Mouse (Mus musculus): ENCODE results near the gene Tpst2. TPM values are rescaled to one million over a fixed set of nuclear protein-coding genes. Genes with fewer than 3 reads are reported as not detected.
A peak's percentile ranks its signal among the peaks of the same experiment; 100 is the strongest.

The Tpst2 gene
- polyA plus RNA-seq, 1 experiment from 2014 or later: 41.2 TPM

- peaks cover 63% of the 10 kb centered on the region for H3K4me1 ChIP-seq
- H3K36me3 ChIP-seq: no peaks in the 10 kb centered on the region
- H3K4me3 ChIP-seq: peak overlapping the region; percentile 85; the same call in 1 of the 2 replicates
- no peaks in the 10 kb centered on the region for H3K9me3 ChIP-seq
- 92% methylated on average over 11 of the region's 11 CpGs for WGBS
- H3K27ac ChIP-seq: no peak overlapping the region
- no peak for DNase-seq (ENCODE audit: low spot score)
- H3K27me3 ChIP-seq (ENCODE audit: insufficient read depth, poor library complexity, severe bottlenecking): no peaks in the 10 kb centered on the region
Observed at GRCm38 (mm10) chr5:112277906-112278470, 1.5 kb downstream of the Tpst2 start.

GRCm38 (mm10) chr5:112279181-112280021, 2.9 kb downstream of the Tpst2 start:
- no peaks in the 10 kb centered on the region for H3K36me3 ChIP-seq
- no peak overlapping the region for H3K4me3 ChIP-seq
- no peaks in the 10 kb centered on the region for H3K9me3 ChIP-seq
- WGBS: 78% methylated on average over 17 of the region's 17 CpGs
- H3K27me3 ChIP-seq (ENCODE audit: insufficient read depth, poor library complexity, severe bottlenecking): no peaks in the 10 kb centered on the region
- peaks cover 76% of the 10 kb centered on the region for H3K4me1 ChIP-seq
- peak overlapping the region; percentile 18; the same call in 1 of the 2 replicates for H3K27ac ChIP-seq
- no peak for DNase-seq (ENCODE audit: low spot score)

DNA sequence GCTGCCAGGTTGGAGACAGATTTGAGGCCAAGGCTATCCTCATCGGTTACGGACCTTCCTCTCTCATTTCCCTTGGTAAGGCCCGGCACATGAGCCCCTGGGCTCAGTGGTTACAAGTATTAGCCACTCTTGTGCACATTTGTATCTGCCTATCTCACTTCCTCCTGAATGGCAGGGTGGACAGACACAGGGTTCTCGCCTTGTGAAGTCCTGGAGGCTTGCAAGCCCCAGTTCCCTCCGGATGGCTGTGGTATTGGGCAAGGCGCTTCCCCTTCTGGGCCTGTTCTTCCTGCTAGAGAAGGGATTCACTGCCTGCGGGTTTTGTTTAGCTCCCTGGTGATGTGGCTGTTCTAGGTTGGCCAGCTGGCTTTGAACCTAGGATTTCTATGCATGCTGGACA, 3.7 kb downstream of the Tpst2 start:
- Histone ChIP-seq H3K4me1 (peaks cover 84% of the 10 kb centered on the region), H3K9me3 (no peaks in the 10 kb centered on the region), H3K27me3 (ENCODE audit: insufficient read depth, poor library complexity, severe bottlenecking) (no peaks in the 10 kb centered on the region), H3K4me3 (no peak overlapping the region), H3K36me3 (no peaks in the 10 kb centered on the region), H3K27ac (peak overlapping the region; percentile 18; the same call in 1 of the 2 replicates)
- no peak for DNase-seq (ENCODE audit: low spot score)
- 72% methylated on average over 7 of the region's 7 CpGs for WGBS

GRCm38 (mm10) chr5:112280863-112281660, 4.6 kb downstream of the Tpst2 start:
- Histone ChIP-seq H3K36me3 (no peaks in the 10 kb centered on the region), H3K27me3 (ENCODE audit: insufficient read depth, poor library complexity, severe bottlenecking) (no peaks in the 10 kb centered on the region), H3K9me3 (no peaks in the 10 kb centered on the region), H3K4me1 (peaks cover 87% of the 10 kb centered on the region), H3K4me3 (no peak overlapping the region), H3K27ac (0 out of 2 replicates have a peak overlapping the region, but pooled peaks have one; percentile 25)
- no peak for DNase-seq (ENCODE audit: low spot score)
- WGBS: 64% methylated on average over 15 of the region's 15 CpGs

- Histone ChIP-seq H3K4me1 (peaks cover 90% of the 10 kb centered on the region), H3K9me3 (no peaks in the 10 kb centered on the region), H3K4me3 (no peak overlapping the region), H3K27me3 (ENCODE audit: insufficient read depth, poor library complexity, severe bottlenecking) (no peaks in the 10 kb centered on the region), H3K27ac (no peak overlapping the region; the same call in 1 of the 2 replicates), H3K36me3 (no peaks in the 10 kb centered on the region)
- DNase-seq (ENCODE audit: low spot score): no peak
- WGBS: 85% methylated on average over 4 of the region's 4 CpGs
Observed at GRCm38 (mm10) chr5:112281676-112282075, 5.2 kb downstream of the Tpst2 start.

GRCm38 (mm10) chr5:112282123-112282779, 5.8 kb downstream of the Tpst2 start:
- DNase-seq (ENCODE audit: low spot score): no peak
- no peak overlapping the region for H3K4me3 ChIP-seq
- peak overlapping the region; percentile 2; the same call in 1 of the 2 replicates for H3K27ac ChIP-seq
- H3K4me1 ChIP-seq: peaks cover 88% of the 10 kb centered on the region
- H3K27me3 ChIP-seq (ENCODE audit: insufficient read depth, poor library complexity, severe bottlenecking): no peaks in the 10 kb centered on the region
- H3K36me3 ChIP-seq: no peaks in the 10 kb centered on the region
- H3K9me3 ChIP-seq: no peaks in the 10 kb centered on the region
- 70% methylated on average over 6 of the region's 6 CpGs for WGBS

GRCm38 (mm10) chr5:112282780-112283482, 6.4 kb downstream of the Tpst2 start:
- H3K4me1 ChIP-seq: peaks cover 88% of the 10 kb centered on the region
- peak overlapping the region; percentile 69; the same call in 1 of the 2 replicates for H3K27ac ChIP-seq
- WGBS: 56% methylated on average over 9 of the region's 9 CpGs
- no peak for DNase-seq (ENCODE audit: low spot score)
- no peak overlapping the region for H3K4me3 ChIP-seq
- H3K27me3 ChIP-seq (ENCODE audit: insufficient read depth, poor library complexity, severe bottlenecking): no peaks in the 10 kb centered on the region
- H3K36me3 ChIP-seq: no peaks in the 10 kb centered on the region
- no peaks in the 10 kb centered on the region for H3K9me3 ChIP-seq

DNA sequence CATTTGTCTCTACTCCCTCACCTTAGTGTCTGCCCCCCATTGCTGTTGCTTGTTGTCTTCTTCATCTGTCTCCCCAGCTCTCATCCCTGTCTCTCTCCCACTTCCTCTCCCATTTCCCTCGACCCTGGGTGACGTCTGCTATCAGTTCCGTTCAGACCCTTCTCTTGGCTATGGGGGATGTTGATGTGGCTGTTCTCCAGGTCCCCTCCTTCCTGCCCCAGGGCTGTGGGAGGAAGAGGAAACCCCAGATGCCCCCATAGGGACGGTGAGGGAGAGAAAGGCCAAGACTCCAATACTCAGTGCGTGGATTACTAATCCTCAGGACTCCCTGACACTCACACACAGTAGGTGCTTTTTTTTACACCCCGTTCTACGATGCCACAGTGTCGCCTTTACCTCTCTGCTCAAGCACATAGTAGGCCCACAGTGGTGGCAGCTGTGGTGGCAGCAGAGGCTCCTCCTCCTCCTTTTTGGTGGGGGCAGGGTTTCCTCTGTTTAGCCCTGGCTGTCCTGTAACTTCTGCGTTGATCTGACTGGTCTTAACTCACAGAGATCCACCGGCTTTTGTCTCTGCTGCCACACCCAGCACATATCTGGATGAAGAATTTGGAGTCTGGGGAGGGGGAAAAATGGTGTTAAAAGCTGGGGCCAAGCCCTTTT, 7.2 kb downstream of the Tpst2 start:
- H3K27ac ChIP-seq: peak overlapping the region; percentile 69
- H3K9me3 ChIP-seq: no peaks in the 10 kb centered on the region
- no peaks in the 10 kb centered on the region for H3K27me3 ChIP-seq (ENCODE audit: insufficient read depth, poor library complexity, severe bottlenecking)
- no peak for DNase-seq (ENCODE audit: low spot score)
- peaks cover 89% of the 10 kb centered on the region for H3K4me1 ChIP-seq
- WGBS: 51% methylated on average over 10 of the region's 10 CpGs
- H3K36me3 ChIP-seq: no peaks in the 10 kb centered on the region
- H3K4me3 ChIP-seq: no peak overlapping the region

DNA sequence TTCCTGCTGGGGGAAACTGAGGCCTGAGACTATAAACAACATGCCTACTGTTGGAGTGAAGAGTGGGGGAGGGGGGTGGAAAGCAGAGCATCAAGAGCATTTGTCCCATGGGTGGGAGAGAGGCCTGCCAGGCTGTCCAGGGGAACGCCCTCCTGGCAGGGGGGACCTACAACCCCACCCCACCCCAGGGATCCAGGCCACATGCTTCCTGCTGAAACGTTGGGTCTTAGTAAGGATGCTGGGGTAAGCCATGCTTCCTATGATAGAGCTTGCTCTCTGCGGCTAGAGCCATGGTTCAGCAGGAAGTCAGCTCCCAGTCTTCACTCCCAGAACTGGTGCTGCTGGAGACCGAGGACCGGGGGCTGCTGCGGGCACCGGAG, 7.7 kb downstream of the Tpst2 start:
- peaks cover 88% of the 10 kb centered on the region for H3K4me1 ChIP-seq
- no peaks in the 10 kb centered on the region for H3K9me3 ChIP-seq
- DNase-seq (ENCODE audit: low spot score): no peak
- WGBS: 58% methylated on average over 7 of the region's 7 CpGs
- H3K27me3 ChIP-seq (ENCODE audit: insufficient read depth, poor library complexity, severe bottlenecking): no peaks in the 10 kb centered on the region
- peak overlapping the region; percentile 69 for H3K27ac ChIP-seq
- H3K4me3 ChIP-seq: no peak overlapping the region
- H3K36me3 ChIP-seq: no peaks in the 10 kb centered on the region

- H3K9me3 ChIP-seq: no peaks in the 10 kb centered on the region
- DNase-seq (ENCODE audit: low spot score): no peak
- 88% methylated on average over 7 of the region's 7 CpGs for WGBS
- peak overlapping the region; percentile 69; the same call in 1 of the 2 replicates for H3K27ac ChIP-seq
- no peaks in the 10 kb centered on the region for H3K36me3 ChIP-seq
- peaks cover 84% of the 10 kb centered on the region for H3K4me1 ChIP-seq
- no peaks in the 10 kb centered on the region for H3K27me3 ChIP-seq (ENCODE audit: insufficient read depth, poor library complexity, severe bottlenecking)
- H3K4me3 ChIP-seq: no peak overlapping the region
Observed at GRCm38 (mm10) chr5:112285548-112286085, 9.1 kb downstream of the Tpst2 start.

DNA sequence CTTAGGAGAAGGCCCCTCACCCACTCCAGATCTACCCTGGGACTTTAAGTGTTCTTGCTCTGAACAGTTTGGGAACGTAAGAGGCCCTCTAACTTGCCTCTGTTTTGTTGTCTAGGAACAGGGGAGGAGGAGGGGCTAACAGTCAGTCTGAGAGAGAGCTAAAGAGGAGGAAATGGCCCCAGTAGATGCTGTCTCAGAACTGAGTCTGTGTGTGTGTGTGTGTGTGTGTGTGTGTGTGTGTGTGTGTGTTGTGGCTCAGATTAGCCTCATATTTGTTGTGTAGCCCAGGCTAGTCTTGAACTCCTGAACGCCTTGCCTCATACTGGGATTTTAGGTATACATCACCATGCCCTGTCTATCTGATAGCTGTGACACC, 10.1 kb downstream of the Tpst2 start:
- no peak overlapping the region for H3K4me3 ChIP-seq
- no peak for DNase-seq (ENCODE audit: low spot score)
- H3K9me3 ChIP-seq: no peaks in the 10 kb centered on the region
- no peak overlapping the region for H3K27ac ChIP-seq
- H3K27me3 ChIP-seq (ENCODE audit: insufficient read depth, poor library complexity, severe bottlenecking): no peaks in the 10 kb centered on the region
- H3K4me1 ChIP-seq: peaks cover 74% of the 10 kb centered on the region
- WGBS: 71% methylated on average over 2 of the region's 2 CpGs
- no peaks in the 10 kb centered on the region for H3K36me3 ChIP-seq
